Mouse (Mus musculus): ENCODE data around the gene Immp2l. TPM values are rescaled to one million over a fixed set of nuclear protein-coding genes. Genes with fewer than 3 reads are reported as not detected.

Gene Immp2l
- polyA plus RNA-seq, 1 experiment from 2014 or later: 10.3 TPM

- H3K4me2 ChIP-seq: no peak overlapping the region
- no peaks in the 10 kb centered on the region for H3K4me1 ChIP-seq
- H3K27ac ChIP-seq (replicated peaks): no peak overlapping the region
- WGBS: 69% methylated on average over 3 of the region's 3 CpGs
- H3K9me3 ChIP-seq: no peaks in the 10 kb centered on the region
- no peaks in the 10 kb centered on the region for H3K36me3 ChIP-seq
- no peak overlapping the region for H3K9ac ChIP-seq
- no peak overlapping the region for H3K4me3 ChIP-seq
- H3K27me3 ChIP-seq (replicated peaks): no peaks in the 10 kb centered on the region
- ATAC-seq (ENCODE audit: extremely low read depth, insufficient number of reproducible peaks, low FRiP score, low TSS enrichment): no peak
These were observed 29.0 kb downstream of the Immp2l start for GRCm38 (mm10) chr12:41052897-41053296.

DNA sequence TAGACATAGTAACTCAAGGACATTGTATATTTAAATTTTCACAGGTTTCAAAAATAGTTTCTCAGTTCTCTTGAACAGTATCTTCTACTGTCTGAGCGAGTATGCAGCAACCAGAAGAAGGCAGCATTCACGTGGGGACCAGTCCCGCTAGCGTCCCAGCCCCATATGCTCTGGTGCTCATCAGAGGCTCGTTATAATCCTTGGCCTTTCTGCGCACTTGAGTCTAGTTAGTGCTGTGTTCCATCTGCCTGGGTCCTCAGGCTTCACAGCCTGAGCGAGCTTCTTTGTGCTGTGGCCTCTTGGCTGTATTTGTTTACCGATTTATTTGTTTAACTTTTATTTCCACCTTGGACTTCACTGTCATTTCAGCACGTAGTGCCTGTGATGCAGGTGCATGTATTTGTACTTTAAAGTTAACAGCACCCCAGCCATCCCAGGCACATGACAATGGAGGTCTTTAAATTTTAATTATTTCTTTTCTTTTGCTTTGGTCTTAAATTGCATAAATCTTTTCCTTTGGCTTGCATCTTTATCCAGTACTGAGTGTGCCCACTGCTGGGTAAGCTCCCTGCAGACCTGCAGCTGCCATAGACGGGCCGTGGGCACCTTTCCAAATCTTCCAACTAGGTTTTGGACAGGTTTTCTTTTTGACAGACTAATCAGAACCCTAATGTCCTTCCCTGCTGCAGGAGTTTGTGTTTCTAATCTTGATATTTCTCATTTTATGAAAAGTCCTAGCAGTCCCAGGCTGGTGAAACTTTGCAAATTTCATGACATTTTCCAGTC, 30.3 kb downstream of the Immp2l start:
- Histone ChIP-seq H3K9ac (no peak overlapping the region), H3K36me3 (no peaks in the 10 kb centered on the region)
- WGBS: 83% methylated on average over 11 of the region's 11 CpGs

DNA sequence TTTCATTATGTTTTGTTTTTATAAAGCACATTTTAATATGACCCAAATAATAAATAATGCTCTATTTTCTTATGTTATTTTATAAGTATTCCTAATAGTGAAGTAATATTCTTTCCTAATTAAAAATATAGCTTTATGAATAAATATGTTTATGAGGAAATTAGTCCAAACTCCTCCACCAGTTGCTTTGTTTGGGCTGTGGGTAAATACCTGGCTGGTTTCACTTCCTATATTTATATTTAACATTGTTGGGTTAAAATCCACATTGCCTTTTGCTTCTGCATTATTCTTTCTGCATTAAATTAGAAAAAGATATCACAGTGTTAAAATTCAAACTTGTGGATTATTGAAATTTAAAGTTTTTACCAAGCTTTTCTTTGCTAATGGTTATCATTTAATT, 32.1 kb downstream of the Immp2l start:
- no peak overlapping the region for H3K9ac ChIP-seq
- H3K9me3 ChIP-seq: no peaks in the 10 kb centered on the region
- H3K36me3 ChIP-seq: no peaks in the 10 kb centered on the region
- H3K4me2 ChIP-seq: no peak overlapping the region
- H3K4me1 ChIP-seq: no peaks in the 10 kb centered on the region
- ATAC-seq (ENCODE audit: extremely low read depth, insufficient number of reproducible peaks, low FRiP score, low TSS enrichment): no peak
- no peak overlapping the region for H3K4me3 ChIP-seq
- H3K27ac ChIP-seq (replicated peaks): no peak overlapping the region
- H3K27me3 ChIP-seq (replicated peaks): no peaks in the 10 kb centered on the region

More for the DNA sequence above, 30.3 kb downstream of the Immp2l start:
- Histone ChIP-seq H3K4me2 (no peak overlapping the region), H3K27ac (replicated peaks) (no peak overlapping the region), H3K4me1 (no peaks in the 10 kb centered on the region), H3K27me3 (replicated peaks) (no peaks in the 10 kb centered on the region), H3K9me3 (no peaks in the 10 kb centered on the region), H3K4me3 (no peak overlapping the region)
- no peak for ATAC-seq (ENCODE audit: extremely low read depth, insufficient number of reproducible peaks, low FRiP score, low TSS enrichment)

GRCm38 (mm10) chr12:41063281-41063680, 39.4 kb downstream of the Immp2l start:
- Histone ChIP-seq H3K36me3 (no peaks in the 10 kb centered on the region), H3K9ac (no peak overlapping the region), H3K27ac (replicated peaks) (no peak overlapping the region), H3K4me1 (no peaks in the 10 kb centered on the region), H3K9me3 (no peaks in the 10 kb centered on the region), H3K4me2 (no peak overlapping the region), H3K27me3 (replicated peaks) (no peaks in the 10 kb centered on the region), H3K4me3 (no peak overlapping the region)
- WGBS: 49% methylated on average over 3 of the region's 3 CpGs
- ATAC-seq (ENCODE audit: extremely low read depth, insufficient number of reproducible peaks, low FRiP score, low TSS enrichment): no peak

GRCm38 (mm10) chr12:41081843-41082242, 58.0 kb downstream of the Immp2l start:
- no peak overlapping the region for H3K4me3 ChIP-seq
- 85% methylated on average over 1 of the region's 1 CpGs for WGBS
- ATAC-seq (ENCODE audit: extremely low read depth, insufficient number of reproducible peaks, low FRiP score, low TSS enrichment): no peak
- no peak overlapping the region for H3K4me2 ChIP-seq
- 0 out of 2 replicates have a peak, but pooled peaks cover 4% of the 10 kb centered on the region for H3K9me3 ChIP-seq
- H3K36me3 ChIP-seq: no peaks in the 10 kb centered on the region
- peaks cover 10% of the 10 kb centered on the region for H3K4me1 ChIP-seq
- no peak overlapping the region for H3K27ac ChIP-seq (replicated peaks)
- H3K27me3 ChIP-seq (replicated peaks): no peaks in the 10 kb centered on the region
- H3K9ac ChIP-seq: no peak overlapping the region

GRCm38 (mm10) chr12:41084370-41085089, 60.6 kb downstream of the Immp2l start:
- H3K4me1 ChIP-seq: peaks cover 10% of the 10 kb centered on the region
- no peak overlapping the region for H3K9ac ChIP-seq
- no peak overlapping the region for H3K4me3 ChIP-seq
- no peaks in the 10 kb centered on the region for H3K36me3 ChIP-seq
- no peak overlapping the region for H3K4me2 ChIP-seq
- no peak for ATAC-seq (ENCODE audit: extremely low read depth, insufficient number of reproducible peaks, low FRiP score, low TSS enrichment)
- 0 out of 2 replicates have a peak, but pooled peaks cover 4% of the 10 kb centered on the region for H3K9me3 ChIP-seq
- 46% methylated on average over 2 of the region's 2 CpGs for whole genome bisulfite sequencing
- no peaks in the 10 kb centered on the region for H3K27me3 ChIP-seq (replicated peaks)
- H3K27ac ChIP-seq (replicated peaks): peak overlapping the region; percentile 53

DNA sequence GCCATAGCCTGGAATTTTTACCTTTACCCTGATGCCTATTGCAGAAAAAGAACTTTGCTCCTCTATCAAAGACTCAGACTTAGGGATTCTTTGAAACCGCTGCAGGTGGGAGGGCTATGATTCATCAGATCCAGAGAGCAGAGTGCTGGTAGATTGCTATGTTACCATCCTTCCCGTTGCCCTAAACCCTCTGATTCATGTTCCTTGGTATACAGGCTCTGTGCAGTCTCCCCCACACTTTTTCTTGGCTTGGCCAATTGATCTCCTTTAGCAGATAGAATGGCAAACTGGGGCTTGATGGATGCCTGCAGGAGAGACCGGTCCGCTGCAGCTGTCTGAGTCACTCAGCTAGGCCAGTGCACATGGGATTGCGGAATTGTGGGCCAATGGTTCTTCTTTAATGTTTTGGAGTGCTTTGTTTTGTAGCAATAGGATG, 66.1 kb downstream of the Immp2l start:
- no peak overlapping the region for H3K4me2 ChIP-seq
- no peak overlapping the region for H3K27ac ChIP-seq (replicated peaks)
- H3K36me3 ChIP-seq: no peaks in the 10 kb centered on the region
- no peaks in the 10 kb centered on the region for H3K9me3 ChIP-seq
- H3K27me3 ChIP-seq (replicated peaks): no peaks in the 10 kb centered on the region
- no peak overlapping the region for H3K9ac ChIP-seq
- peaks cover 2% of the 10 kb centered on the region; the same call in 1 of the 2 replicates for H3K4me1 ChIP-seq
- no peak overlapping the region for H3K4me3 ChIP-seq
- no peak for ATAC-seq (ENCODE audit: extremely low read depth, insufficient number of reproducible peaks, low FRiP score, low TSS enrichment)
- WGBS: 87% methylated on average over 5 of the region's 5 CpGs

GRCm38 (mm10) chr12:41090771-41091170, 66.9 kb downstream of the Immp2l start:
- 75% methylated on average over 2 of the region's 2 CpGs for WGBS

GRCm38 (mm10) chr12:41091316-41091715, 67.4 kb downstream of the Immp2l start:
- Histone ChIP-seq H3K4me3 (no peak overlapping the region), H3K27me3 (replicated peaks) (no peaks in the 10 kb centered on the region), H3K36me3 (no peaks in the 10 kb centered on the region), H3K9ac (no peak overlapping the region), H3K4me1 (no peaks in the 10 kb centered on the region), H3K4me2 (no peak overlapping the region), H3K27ac (replicated peaks) (no peak overlapping the region), H3K9me3 (no peaks in the 10 kb centered on the region)
- 69% methylated on average over 2 of the region's 2 CpGs for WGBS
- no peak for ATAC-seq (ENCODE audit: extremely low read depth, insufficient number of reproducible peaks, low FRiP score, low TSS enrichment)

More at GRCm38 (mm10) chr12:41090771-41091170, 66.9 kb downstream of the Immp2l start:
- no peak for ATAC-seq (ENCODE audit: extremely low read depth, insufficient number of reproducible peaks, low FRiP score, low TSS enrichment)
- H3K4me1 ChIP-seq: no peaks in the 10 kb centered on the region
- H3K27me3 ChIP-seq (replicated peaks): no peaks in the 10 kb centered on the region
- H3K4me3 ChIP-seq: no peak overlapping the region
- H3K27ac ChIP-seq (replicated peaks): no peak overlapping the region
- H3K9me3 ChIP-seq: no peaks in the 10 kb centered on the region
- no peak overlapping the region for H3K9ac ChIP-seq
- H3K36me3 ChIP-seq: no peaks in the 10 kb centered on the region
- no peak overlapping the region for H3K4me2 ChIP-seq

DNA sequence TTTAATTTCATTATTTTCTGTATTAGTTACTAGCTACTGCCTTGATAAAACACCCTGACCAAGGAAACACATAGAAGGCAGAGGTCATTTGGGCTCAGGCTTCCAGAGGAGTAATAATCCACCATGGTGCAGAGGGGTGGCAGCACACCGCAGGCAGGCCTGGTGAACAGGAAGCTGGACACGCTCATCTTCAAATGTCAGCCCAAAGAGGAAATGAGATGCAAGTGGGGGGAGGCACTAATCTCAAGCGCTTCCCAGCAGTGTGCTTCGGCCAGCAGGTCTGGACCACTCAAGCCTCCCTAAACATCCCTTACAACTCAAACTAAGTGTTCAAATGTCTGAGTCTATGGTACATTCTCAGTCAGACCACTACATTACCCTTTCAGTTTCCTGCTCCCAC, 72.2 kb downstream of the Immp2l start:
- WGBS: 44% methylated on average over 4 of the region's 4 CpGs
- H3K36me3 ChIP-seq: no peaks in the 10 kb centered on the region
- H3K27me3 ChIP-seq (replicated peaks): no peaks in the 10 kb centered on the region
- H3K27ac ChIP-seq (replicated peaks): no peak overlapping the region
- H3K4me1 ChIP-seq: no peaks in the 10 kb centered on the region
- H3K9me3 ChIP-seq: no peaks in the 10 kb centered on the region
- no peak overlapping the region for H3K4me3 ChIP-seq
- ATAC-seq (ENCODE audit: extremely low read depth, insufficient number of reproducible peaks, low FRiP score, low TSS enrichment): no peak
- H3K9ac ChIP-seq: no peak overlapping the region
- no peak overlapping the region for H3K4me2 ChIP-seq

- Histone ChIP-seq H3K27me3 (replicated peaks) (no peaks in the 10 kb centered on the region), H3K9me3 (no peaks in the 10 kb centered on the region), H3K27ac (replicated peaks) (no peak overlapping the region), H3K36me3 (no peaks in the 10 kb centered on the region), H3K4me3 (no peak overlapping the region), H3K4me1 (no peaks in the 10 kb centered on the region), H3K9ac (no peak overlapping the region), H3K4me2 (no peak overlapping the region)
- no peak for ATAC-seq (ENCODE audit: extremely low read depth, insufficient number of reproducible peaks, low FRiP score, low TSS enrichment)
- 35% methylated on average over 5 of the region's 5 CpGs for WGBS
These were observed 73.5 kb downstream of the Immp2l start for GRCm38 (mm10) chr12:41097406-41097805.
